Mouse (Mus musculus): ENCODE measurements around the gene Celf5. TPM values are rescaled to one million over a fixed set of nuclear protein-coding genes. Genes with fewer than 3 reads are reported as not detected.

Gene Celf5
- polyA plus RNA-seq, 1 experiment: 3.3 TPM

DNA sequence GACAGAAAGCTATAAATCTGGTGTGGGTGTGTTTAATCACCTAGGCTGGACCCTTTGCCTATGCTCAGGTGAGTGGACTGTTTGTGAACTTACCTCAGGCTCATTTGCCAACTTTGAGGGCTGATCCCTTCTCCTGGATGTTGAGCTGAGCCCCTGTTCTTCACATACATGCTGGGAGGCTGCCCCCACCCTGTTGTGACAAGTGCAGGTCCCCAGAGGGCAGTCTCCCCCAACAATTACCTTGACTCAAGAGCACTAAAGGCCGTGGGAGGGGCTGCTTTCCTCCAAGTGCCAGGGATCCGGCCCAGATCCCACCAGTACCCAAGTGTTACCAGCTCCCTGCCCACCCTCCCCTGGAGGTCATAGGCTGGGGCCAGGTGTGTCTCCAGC lies 2.5 kb upstream of the Celf5 start:
- no peak for TF ChIP-seq CTCF (IDR thresholded peaks at IDR 0.05; ENCODE audit: extremely low read depth, insufficient read length, insufficient replicate concordance, low read depth, low read length)
- no peak for TF ChIP-seq POLR2A (IDR thresholded peaks at IDR 0.05; ENCODE audit: low read depth, low read length)
- Histone ChIP-seq H3K27me3 (ENCODE audit: control insufficient read depth, insufficient read depth, low read length) (peaks cover 19% of the 10 kb centered on the region), H3K4me3 (ENCODE audit: low read depth, low read length) (no peak overlapping the region), H3K36me3 (ENCODE audit: control insufficient read depth, insufficient read depth, low read length) (peaks cover 33% of the 10 kb centered on the region), H3K27ac (ENCODE audit: insufficient read depth, low read depth, low read length) (no peak overlapping the region), H3K4me1 (ENCODE audit: control insufficient read depth, insufficient read depth, insufficient read length, low read length) (peaks cover 8% of the 10 kb centered on the region; the same call in 1 of the 2 replicates)
- 2% methylated on average over 2 of the region's 2 CpGs for WGBS

DNA sequence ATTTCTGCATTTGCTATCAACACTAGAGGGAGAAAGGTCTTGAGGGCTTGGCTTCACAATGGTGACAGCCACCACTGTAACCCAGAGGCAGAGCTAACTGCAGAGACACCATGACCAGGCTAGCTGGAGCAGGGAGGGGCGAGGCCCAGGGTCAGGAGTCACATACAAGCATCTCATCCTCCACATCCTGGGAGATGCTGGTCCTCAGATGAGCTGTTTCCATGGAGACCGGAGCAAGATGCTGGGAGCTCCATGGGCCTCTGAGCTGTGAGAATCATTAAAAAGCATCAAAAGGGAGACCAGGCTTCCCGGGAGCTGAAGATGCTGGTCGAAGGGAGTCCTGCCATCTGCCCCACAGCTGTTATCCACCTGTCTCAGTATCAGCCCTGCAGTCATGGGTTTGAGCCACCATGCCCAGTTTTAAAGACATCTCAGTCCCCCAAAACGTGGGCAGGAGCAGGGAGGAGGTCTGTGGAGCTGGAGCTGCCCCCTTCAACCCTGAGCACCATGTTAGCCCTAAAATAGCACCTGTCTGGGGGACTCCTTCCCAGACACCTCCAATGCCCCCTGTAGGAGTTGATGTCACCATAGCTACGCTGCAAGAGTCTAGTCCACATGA lies 2.0 kb upstream of the Celf5 start:
- Histone ChIP-seq H3K4me1 (ENCODE audit: control insufficient read depth, insufficient read depth, insufficient read length, low read length) (peaks cover 8% of the 10 kb centered on the region; the same call in 1 of the 2 replicates), H3K36me3 (ENCODE audit: control insufficient read depth, insufficient read depth, low read length) (peaks cover 29% of the 10 kb centered on the region), H3K27ac (ENCODE audit: insufficient read depth, low read depth, low read length) (no peak overlapping the region), H3K4me3 (ENCODE audit: low read depth, low read length) (no peak overlapping the region), H3K27me3 (ENCODE audit: control insufficient read depth, insufficient read depth, low read length) (peaks cover 19% of the 10 kb centered on the region)
- WGBS: 58% methylated on average over 6 of the region's 6 CpGs
- TF ChIP-seq POLR2A (IDR thresholded peaks at IDR 0.05; ENCODE audit: low read depth, low read length): no peak
- TF ChIP-seq CTCF (IDR thresholded peaks at IDR 0.05; ENCODE audit: extremely low read depth, insufficient read length, insufficient replicate concordance, low read depth, low read length): no peak

DNA sequence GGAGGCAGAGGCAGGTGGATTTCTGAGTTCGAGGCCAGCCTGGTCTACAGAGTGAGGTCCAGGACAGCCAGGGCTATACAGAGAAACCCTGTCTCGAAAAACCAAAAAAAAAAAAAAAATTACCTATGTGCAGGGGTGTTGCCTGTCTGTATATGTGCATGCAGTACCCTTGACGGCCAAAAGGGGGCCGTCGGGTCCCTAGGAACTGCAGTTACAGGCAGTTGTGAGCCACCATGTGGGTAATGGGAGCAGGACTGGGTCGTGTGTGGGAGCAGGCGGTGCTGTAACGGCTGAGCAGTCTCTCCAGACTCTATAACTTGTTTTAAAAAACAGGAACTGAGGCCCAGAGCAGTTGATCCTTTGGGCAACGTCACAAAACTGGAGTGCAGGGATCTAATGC lies 1.5 kb upstream of the Celf5 start:
- WGBS: 17% methylated on average over 9 of the region's 9 CpGs
- Histone ChIP-seq H3K27ac (ENCODE audit: insufficient read depth, low read depth, low read length) (no peak overlapping the region), H3K4me3 (ENCODE audit: low read depth, low read length) (no peak overlapping the region), H3K4me1 (ENCODE audit: control insufficient read depth, insufficient read depth, insufficient read length, low read length) (peaks cover 8% of the 10 kb centered on the region; the same call in 1 of the 2 replicates), H3K27me3 (ENCODE audit: control insufficient read depth, insufficient read depth, low read length) (peaks cover 19% of the 10 kb centered on the region), H3K36me3 (ENCODE audit: control insufficient read depth, insufficient read depth, low read length) (peaks cover 25% of the 10 kb centered on the region)
- peak; percentile 48; the same call in 1 of the 2 replicates for TF ChIP-seq CTCF (IDR thresholded peaks at IDR 0.05; ENCODE audit: extremely low read depth, insufficient read length, insufficient replicate concordance, low read depth, low read length)
- no peak for TF ChIP-seq POLR2A (IDR thresholded peaks at IDR 0.05; ENCODE audit: low read depth, low read length)

DNA sequence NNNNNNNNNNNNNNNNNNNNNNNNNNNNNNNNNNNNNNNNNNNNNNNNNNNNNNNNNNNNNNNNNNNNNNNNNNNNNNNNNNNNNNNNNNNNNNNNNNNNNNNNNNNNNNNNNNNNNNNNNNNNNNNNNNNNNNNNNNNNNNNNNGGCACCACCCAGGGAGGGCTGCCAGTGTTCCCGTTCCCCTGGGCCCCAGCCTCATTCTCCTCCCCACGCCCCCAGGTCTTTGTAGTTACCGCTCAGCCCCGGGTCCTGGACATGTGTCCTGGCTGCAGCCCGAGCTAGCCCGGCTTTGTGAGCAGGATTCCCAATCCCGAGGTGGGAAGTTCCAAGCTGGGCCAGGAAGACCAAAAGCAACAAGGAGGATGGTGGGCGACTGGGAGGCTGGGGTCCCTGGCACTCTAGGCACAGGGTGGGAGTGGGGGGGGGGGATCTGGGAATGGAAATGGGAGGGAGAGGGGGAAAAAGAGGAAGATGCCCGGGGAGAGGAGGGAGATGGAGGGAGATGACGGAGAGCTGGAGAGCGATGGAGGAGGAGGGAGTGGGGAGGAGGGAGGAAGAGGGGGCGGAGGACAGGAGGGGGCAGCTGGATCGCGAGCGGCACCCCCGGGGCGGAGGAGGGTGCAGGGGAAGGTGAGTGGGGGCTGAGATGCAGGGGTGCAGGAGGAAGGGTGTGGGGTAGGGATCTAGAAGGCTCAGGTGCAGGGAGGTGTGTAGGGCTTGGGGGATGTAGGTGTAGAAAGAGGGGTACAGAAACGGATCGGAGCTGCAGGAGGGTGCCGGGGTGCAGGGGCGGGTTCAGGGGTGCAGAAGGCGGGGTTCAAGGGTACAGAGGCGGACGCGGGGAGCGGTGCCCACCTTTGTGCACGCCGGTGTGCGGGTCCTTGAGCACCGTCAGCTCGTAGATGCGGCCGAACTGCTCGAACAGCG lies 640 bp downstream of the Celf5 start:
- 5% methylated on average over 35 of the region's 35 CpGs for WGBS
- H3K4me3 ChIP-seq (ENCODE audit: low read depth, low read length): peak overlapping the region; percentile 65

GRCm38 (mm10) chr10:81474461-81474860 lies 8.0 kb downstream of the Celf5 start:
- H3K4me1 ChIP-seq (ENCODE audit: control insufficient read depth, insufficient read depth, insufficient read length, low read length): peaks cover 4% of the 10 kb centered on the region
- TF ChIP-seq CTCF (IDR thresholded peaks at IDR 0.05; ENCODE audit: extremely low read depth, insufficient read length, insufficient replicate concordance, low read depth, low read length): no peak
- TF ChIP-seq POLR2A (IDR thresholded peaks at IDR 0.05; ENCODE audit: low read depth, low read length): no peak
- no peaks in the 10 kb centered on the region for H3K36me3 ChIP-seq (ENCODE audit: control insufficient read depth, insufficient read depth, low read length)
- H3K4me3 ChIP-seq (ENCODE audit: low read depth, low read length): no peak overlapping the region
- peaks cover 49% of the 10 kb centered on the region for H3K27me3 ChIP-seq (ENCODE audit: control insufficient read depth, insufficient read depth, low read length)
- H3K27ac ChIP-seq (ENCODE audit: insufficient read depth, low read depth, low read length): no peak overlapping the region
- 69% methylated on average over 10 of the region's 10 CpGs for WGBS

More for the DNA sequence above, 640 bp downstream of the Celf5 start:
- H3K4me1 ChIP-seq (ENCODE audit: control insufficient read depth, insufficient read depth, insufficient read length, low read length): peaks cover 8% of the 10 kb centered on the region; the same call in 1 of the 2 replicates
- TF ChIP-seq POLR2A (IDR thresholded peaks at IDR 0.05; ENCODE audit: low read depth, low read length): no peak
- no peak for TF ChIP-seq CTCF (IDR thresholded peaks at IDR 0.05; ENCODE audit: extremely low read depth, insufficient read length, insufficient replicate concordance, low read depth, low read length)
- no peak overlapping the region for H3K27ac ChIP-seq (ENCODE audit: insufficient read depth, low read depth, low read length)
- H3K27me3 ChIP-seq (ENCODE audit: control insufficient read depth, insufficient read depth, low read length): peaks cover 26% of the 10 kb centered on the region
- peaks cover 4% of the 10 kb centered on the region; the same call in 1 of the 2 replicates for H3K36me3 ChIP-seq (ENCODE audit: control insufficient read depth, insufficient read depth, low read length)

GRCm38 (mm10) chr10:81473003-81473451 lies 9.5 kb downstream of the Celf5 start:
- no peak for TF ChIP-seq POLR2A (IDR thresholded peaks at IDR 0.05; ENCODE audit: low read depth, low read length)
- no peak for TF ChIP-seq CTCF (IDR thresholded peaks at IDR 0.05; ENCODE audit: extremely low read depth, insufficient read length, insufficient replicate concordance, low read depth, low read length)
- peaks cover 13% of the 10 kb centered on the region for H3K4me1 ChIP-seq (ENCODE audit: control insufficient read depth, insufficient read depth, insufficient read length, low read length)
- WGBS: 5% methylated on average over 22 of the region's 22 CpGs
- no peaks in the 10 kb centered on the region for H3K36me3 ChIP-seq (ENCODE audit: control insufficient read depth, insufficient read depth, low read length)
- peaks cover 49% of the 10 kb centered on the region for H3K27me3 ChIP-seq (ENCODE audit: control insufficient read depth, insufficient read depth, low read length)
- no peak overlapping the region for H3K27ac ChIP-seq (ENCODE audit: insufficient read depth, low read depth, low read length)
- H3K4me3 ChIP-seq (ENCODE audit: low read depth, low read length): no peak overlapping the region

All from small intestine, adult 2 months (tissue).